Mouse (Mus musculus): ENCODE results near the gene Abcc1. TPM values are rescaled to one million over a fixed set of nuclear protein-coding genes. Genes with fewer than 3 reads are reported as not detected.

Gene Abcc1
- polyA plus RNA-seq, 1 experiment, result 0.06 TPM

DNA sequence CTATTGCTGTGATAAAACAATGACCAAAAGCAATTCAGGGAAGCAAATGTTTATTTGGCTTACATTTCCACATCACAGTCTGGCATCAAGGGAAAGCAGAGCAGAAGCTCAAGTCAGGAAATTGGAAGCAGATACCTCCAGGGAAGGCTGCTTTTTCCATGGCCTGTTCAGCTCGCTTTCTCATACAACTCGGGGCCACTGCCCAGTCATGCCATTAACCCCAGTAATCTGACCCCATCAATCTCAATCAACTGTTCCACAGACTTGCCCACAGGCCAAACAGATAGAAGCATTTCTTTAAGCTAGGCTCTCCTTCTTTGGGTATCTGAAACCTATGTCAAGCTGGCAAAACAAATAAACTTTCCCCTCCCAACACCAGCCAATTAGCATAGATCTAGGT lies 145.1 kb downstream of the Abcc1 start:
- Histone ChIP-seq H3K4me3 (replicated peaks) (no peak overlapping the region), H3K9me3 (ENCODE audit: control insufficient read depth, low read length) (no peaks in the 10 kb centered on the region), H3K27me3 (ENCODE audit: control insufficient read depth) (no peaks in the 10 kb centered on the region), H3K4me1 (ENCODE audit: control insufficient read depth) (no peaks in the 10 kb centered on the region), H3K36me3 (ENCODE audit: control insufficient read depth) (no peaks in the 10 kb centered on the region)
- TF ChIP-seq GATA1 (IDR thresholded peaks at IDR 0.05; ENCODE audit: low read length) (no peak), TAL1 (IDR thresholded peaks at IDR 0.05; ENCODE audit: low read length) (no peak)

Other genes with a start within 250 kb of the Abcc1 start
- gene Nde1, start 198.3 kb upstream of the Abcc1 start, polyA plus RNA-seq (2012), result 7.2 and 8.9 TPM in 2 replicates
- gene Marf1, start 198.2 kb upstream of the Abcc1 start, polyA plus RNA-seq (2012), result 0.17 TPM in 2 replicates
- 0.01 TPM in 1 of 2 replicates, not detected in the other for gene Myh11, start 70.2 kb upstream of the Abcc1 start, polyA plus RNA-seq (2012)
- gene Fopnl, start 44.2 kb upstream of the Abcc1 start, polyA plus RNA-seq (2012), result 0.60 and 1.2 TPM in 2 replicates
- gene A630010A05Rik, start 200.8 kb downstream of the Abcc1 start, polyA plus RNA-seq (2012), result not detected in 2 replicates